Comparison of ENCODE assay signal across 9 mouse cellular contexts in the genomic region with DNA sequence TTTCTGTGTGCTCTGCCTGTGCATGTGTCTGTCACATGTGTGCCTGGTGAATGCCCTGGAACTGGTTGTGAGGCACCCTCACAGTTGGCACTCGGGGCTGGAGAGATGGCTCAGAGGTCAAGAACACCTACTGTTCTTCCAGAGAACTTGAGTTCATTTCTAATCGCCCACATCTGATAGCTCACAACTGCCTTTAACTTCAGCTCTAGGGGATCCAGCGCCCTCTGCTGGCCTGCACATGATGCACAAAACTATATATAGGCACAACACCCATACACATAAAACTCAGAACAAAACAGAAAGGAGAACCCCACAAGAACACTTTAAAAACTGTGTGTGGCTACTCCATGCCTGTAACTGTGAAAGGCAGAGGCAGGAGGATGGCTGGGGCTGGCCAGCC. TPM values are rescaled to one million over a fixed set of nuclear protein-coding genes. Genes with fewer than 3 reads are reported as not detected.
A peak's percentile ranks its signal among the peaks of the same experiment; 100 is the strongest.
DNase-seq lines count a peak whose midpoint lies in the region; ATAC-seq and TF ChIP-seq lines count a peak whose summit lies in the region.
"Had no signal": no experiment of that assay in that cellular context is flagged by ENCODE, and none has a peak within 500 bp of the region (broad histone marks: within the 10 kb centered on the region; RNA-seq: fewer than 3 reads in every experiment).

No protein-coding gene starts in this region.

- no peak overlapping the region for H3K9ac ChIP-seq in kidney, embryonic 16.5 days (replicated peaks; ENCODE audit: low read length)
- H3K9ac ChIP-seq in ES-Bruce4 (ENCODE audit: low read depth, poor library complexity, severe bottlenecking), result no peak overlapping the region
- H3K9ac ChIP-seq in forebrain, embryonic 16.5 days (replicated peaks; ENCODE audit: low read depth, low read length), result no peak overlapping the region
- no peak overlapping the region for H3K9ac ChIP-seq in liver, embryonic 12.5 days
- H3K9ac ChIP-seq: heart, embryonic 13.5 days; midbrain, embryonic 12.5 days had no signal

- H3K9me3 ChIP-seq in kidney, embryonic 16.5 days (ENCODE audit: low read length), result no peaks in the 10 kb centered on the region
- H3K9me3 ChIP-seq in ES-Bruce4 (replicated peaks; ENCODE audit: control insufficient read depth, insufficient read depth, low read length, poor library complexity, severe bottlenecking), result no peaks in the 10 kb centered on the region
- H3K9me3 ChIP-seq in forebrain, embryonic 16.5 days (ENCODE audit: control insufficient read depth, low read length), result no peaks in the 10 kb centered on the region; the same call in 1 of the 2 replicates
- no peaks in the 10 kb centered on the region for H3K9me3 ChIP-seq in liver, embryonic 12.5 days (replicated peaks)
- H3K9me3 ChIP-seq: heart, embryonic 13.5 days; midbrain, embryonic 12.5 days had no signal

- ATAC-seq in kidney, embryonic 16.5 days (ENCODE audit: low FRiP score, low TSS enrichment), result no peak
- 0 out of 2 replicates have a peak, but pooled peaks have one; percentile 4 for ATAC-seq in forebrain, embryonic 16.5 days
- ATAC-seq in liver, embryonic 12.5 days, result no peak

- TF ChIP-seq CTCF in ES-Bruce4 (IDR thresholded peaks at IDR 0.05; ENCODE audit: low read depth, low read length), result peak; percentile 72

- DNase-seq in kidney, adult 18-20 months, result peak; percentile 59
- DNase-seq in ZHBTc4 (ENCODE audit: low read depth, low spot score), result peak; percentile 87
- peak; percentile 63 for DNase-seq in spleen, adult 12 weeks (ENCODE audit: low spot score)

- no peak for TF ChIP-seq POLR2A in ES-Bruce4 (IDR thresholded peaks at IDR 0.05; ENCODE audit: insufficient read depth, low read length)

- no peak overlapping the region for H3K4me2 ChIP-seq in kidney, embryonic 16.5 days (replicated peaks; ENCODE audit: low read depth, low read length)
- no peak overlapping the region for H3K4me2 ChIP-seq in forebrain, embryonic 16.5 days (ENCODE audit: low read length)
- no peak overlapping the region for H3K4me2 ChIP-seq in liver, embryonic 12.5 days
- H3K4me2 ChIP-seq: heart, embryonic 13.5 days; midbrain, embryonic 12.5 days had no signal

- 58% methylated on average over 3 of the region's 3 CpGs for WGBS in kidney, embryonic 16.5 days
- 48% methylated on average over 3 of the region's 3 CpGs for WGBS in forebrain, embryonic 16.5 days
- WGBS in liver, embryonic 12.5 days (ENCODE audit: insufficient replicate concordance), result 39% methylated on average over 3 of the region's 3 CpGs

- no peaks in the 10 kb centered on the region for H3K4me1 ChIP-seq in kidney, embryonic 16.5 days (ENCODE audit: insufficient read depth, low read length)
- peaks cover 2% of the 10 kb centered on the region for H3K4me1 ChIP-seq in ES-Bruce4 (ENCODE audit: control insufficient read depth, insufficient read depth, low read length)
- H3K4me1 ChIP-seq in forebrain, embryonic 16.5 days (replicated peaks; ENCODE audit: control insufficient read depth, insufficient read depth, low read length), result no peaks in the 10 kb centered on the region
- H3K4me1 ChIP-seq in liver, embryonic 12.5 days, result peaks cover 27% of the 10 kb centered on the region
- H3K4me1 ChIP-seq: midbrain, embryonic 12.5 days had no signal

- no peaks in the 10 kb centered on the region for H3K27me3 ChIP-seq in kidney, embryonic 16.5 days (ENCODE audit: insufficient read depth, low read length)
- no peaks in the 10 kb centered on the region for H3K27me3 ChIP-seq in ES-Bruce4 (ENCODE audit: control insufficient read depth, insufficient read depth, low read length, poor library complexity, severe bottlenecking)
- H3K27me3 ChIP-seq in forebrain, embryonic 16.5 days (replicated peaks; ENCODE audit: control insufficient read depth, insufficient read depth, low read length), result no peaks in the 10 kb centered on the region
- no peaks in the 10 kb centered on the region for H3K27me3 ChIP-seq in liver, embryonic 12.5 days (replicated peaks)
- H3K27me3 ChIP-seq: heart, embryonic 13.5 days; midbrain, embryonic 12.5 days had no signal

- TF ChIP-seq EP300 in ES-Bruce4 (IDR thresholded peaks at IDR 0.05; ENCODE audit: insufficient read depth, low read depth, low read length), result no peak

- no peak overlapping the region for H3K27ac ChIP-seq in kidney, embryonic 16.5 days (ENCODE audit: low read length)
- H3K27ac ChIP-seq in ES-Bruce4 (ENCODE audit: insufficient read depth, low read length), result no peak overlapping the region
- H3K27ac ChIP-seq in forebrain, embryonic 16.5 days (ENCODE audit: low read length), result no peak overlapping the region
- H3K27ac ChIP-seq in liver, embryonic 12.5 days, result 0 out of 2 replicates have a peak overlapping the region, but pooled peaks have one; percentile 2
- H3K27ac ChIP-seq: heart, embryonic 13.5 days; midbrain, embryonic 12.5 days had no signal

- H3K4me3 ChIP-seq in kidney, embryonic 16.5 days (ENCODE audit: low read length), result no peak overlapping the region
- H3K4me3 ChIP-seq in ES-Bruce4 (ENCODE audit: low read depth, low read length), result no peak overlapping the region
- H3K4me3 ChIP-seq in forebrain, embryonic 16.5 days (replicated peaks; ENCODE audit: low read length), result no peak overlapping the region
- H3K4me3 ChIP-seq in liver, embryonic 12.5 days, result no peak overlapping the region
- H3K4me3 ChIP-seq: heart, embryonic 13.5 days; midbrain, embryonic 12.5 days had no signal

- peaks cover 92% of the 10 kb centered on the region for H3K36me3 ChIP-seq in kidney, embryonic 16.5 days (ENCODE audit: insufficient read depth, low read length)
- H3K36me3 ChIP-seq in ES-Bruce4 (ENCODE audit: control insufficient read depth, insufficient read depth, low read length, poor library complexity, severe bottlenecking), result peaks cover 35% of the 10 kb centered on the region
- H3K36me3 ChIP-seq in forebrain, embryonic 16.5 days (ENCODE audit: control insufficient read depth, insufficient read depth), result peaks cover 66% of the 10 kb centered on the region
- H3K36me3 ChIP-seq in liver, embryonic 12.5 days, result peaks cover 100% of the 10 kb centered on the region

RNA-seq across cellular contexts. Expression of a gene that starts 11.8 kb away (rescaled TPM):
- 169 and 183 TPM in 2 replicates for polyA plus RNA-seq in kidney, embryonic 16.5 days (2015; fragmentation: Nextera tagmentation; extraction: Ambion mirVana)
- polyA plus RNA-seq in ES-Bruce4 (2011; ENCODE audit: insufficient read depth, insufficient read length, low read depth, missing spikeins), result 25.2 and 30.5 TPM in 2 replicates
- polyA plus RNA-seq in forebrain, embryonic 16.5 days (2015; fragmentation: Nextera tagmentation; extraction: Ambion mirVana), result 120 and 124 TPM in 2 replicates
- 101 TPM in 2 replicates for polyA plus RNA-seq in liver, embryonic 12.5 days (2016; fragmentation: Nextera tagmentation; extraction: Ambion mirVana)

RNA-seq across cellular contexts. Expression of a gene that starts 12.1 kb away (rescaled TPM):
- 0.46 and 0.71 TPM in 2 replicates for polyA plus RNA-seq in kidney, embryonic 16.5 days (2015; fragmentation: Nextera tagmentation; extraction: Ambion mirVana)
- polyA plus RNA-seq in ES-Bruce4 (2011; ENCODE audit: insufficient read depth, insufficient read length, low read depth, missing spikeins), result 21.5 and 23.5 TPM in 2 replicates
- 0.26 TPM in 1 of 2 replicates, not detected in the other for polyA plus RNA-seq in forebrain, embryonic 16.5 days (2015; fragmentation: Nextera tagmentation; extraction: Ambion mirVana)
- polyA plus RNA-seq in liver, embryonic 12.5 days (2016; fragmentation: Nextera tagmentation; extraction: Ambion mirVana), result 1.5 TPM in 2 replicates

RNA-seq across cellular contexts. Expression of a gene that starts 15.1 kb away (rescaled TPM):
- polyA plus RNA-seq in kidney, embryonic 16.5 days (2015; fragmentation: Nextera tagmentation; extraction: Ambion mirVana), result 52.6 and 55.8 TPM in 2 replicates
- polyA plus RNA-seq in ES-Bruce4 (2011; ENCODE audit: insufficient read depth, insufficient read length, low read depth, missing spikeins), result 52.3 and 57.4 TPM in 2 replicates
- polyA plus RNA-seq in forebrain, embryonic 16.5 days (2015; fragmentation: Nextera tagmentation; extraction: Ambion mirVana), result 57.2 and 57.6 TPM in 2 replicates
- 23.9 and 24.2 TPM in 2 replicates for polyA plus RNA-seq in liver, embryonic 12.5 days (2016; fragmentation: Nextera tagmentation; extraction: Ambion mirVana)

RNA-seq across cellular contexts. Expression of a gene that starts 26.3 kb away (rescaled TPM):
- polyA plus RNA-seq in kidney, embryonic 16.5 days (2015; fragmentation: Nextera tagmentation; extraction: Ambion mirVana), result 21.9 and 23.9 TPM in 2 replicates
- polyA plus RNA-seq in ES-Bruce4 (2011; ENCODE audit: insufficient read depth, insufficient read length, low read depth, missing spikeins), result 16.1 and 19.1 TPM in 2 replicates
- 31.9 and 38.8 TPM in 2 replicates for polyA plus RNA-seq in forebrain, embryonic 16.5 days (2015; fragmentation: Nextera tagmentation; extraction: Ambion mirVana)
- 19.1 and 20.2 TPM in 2 replicates for polyA plus RNA-seq in liver, embryonic 12.5 days (2016; fragmentation: Nextera tagmentation; extraction: Ambion mirVana)

RNA-seq across cellular contexts. Expression of a gene that starts 40.0 kb away (rescaled TPM):
- polyA plus RNA-seq in kidney, embryonic 16.5 days (2015; fragmentation: Nextera tagmentation; extraction: Ambion mirVana), result 10.6 and 10.7 TPM in 2 replicates
- polyA plus RNA-seq in ES-Bruce4 (2011; ENCODE audit: insufficient read depth, insufficient read length, low read depth, missing spikeins), result 11.7 and 11.9 TPM in 2 replicates
- polyA plus RNA-seq in forebrain, embryonic 16.5 days (2015; fragmentation: Nextera tagmentation; extraction: Ambion mirVana), result 3.9 and 4.5 TPM in 2 replicates
- polyA plus RNA-seq in liver, embryonic 12.5 days (2016; fragmentation: Nextera tagmentation; extraction: Ambion mirVana), result 1.9 and 2.6 TPM in 2 replicates
